ENCODE assay signal across 12 mouse cellular contexts in the genomic region with DNA sequence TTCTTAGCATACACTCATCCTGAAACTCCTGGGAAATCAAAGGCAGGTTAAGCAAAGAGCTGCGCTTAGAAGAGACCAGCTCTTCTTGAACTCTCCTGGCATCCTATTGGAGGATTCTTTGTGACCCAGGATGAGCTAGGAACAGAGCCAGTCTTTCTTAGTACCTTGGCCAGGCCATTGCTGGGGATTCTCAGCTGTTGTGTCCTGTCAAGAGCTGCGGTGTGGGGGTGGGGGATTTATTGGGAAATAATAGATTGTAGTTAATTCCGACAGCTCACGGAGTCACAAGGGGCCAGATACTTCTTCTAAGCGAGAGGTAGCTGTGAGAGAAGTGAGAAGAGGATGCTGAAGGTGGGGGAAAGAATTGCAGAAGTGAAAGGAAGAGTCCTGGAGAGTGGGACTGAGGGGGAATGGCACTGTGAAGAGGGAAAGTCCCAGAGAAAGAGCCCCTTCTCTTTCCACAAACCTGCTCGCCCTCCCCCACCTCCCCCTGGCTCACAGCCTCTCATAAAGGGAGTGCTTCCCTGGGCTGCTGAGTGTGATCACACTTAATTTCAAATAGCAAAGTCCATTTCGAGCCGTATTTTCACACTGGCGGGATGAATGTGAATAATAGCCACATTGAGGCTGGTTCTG.
A peak's percentile ranks its signal among the peaks of the same experiment; 100 is the strongest.
DNase-seq lines count a peak whose midpoint lies in the region; ATAC-seq lines count a peak whose summit lies in the region.
"Had no signal": no experiment of that assay in that cellular context is flagged by ENCODE, and none has a peak within 500 bp of the region (broad histone marks: within the 10 kb centered on the region; RNA-seq: fewer than 3 reads in every experiment).

No protein-coding gene starts in this region.

- peaks cover 21% of the 10 kb centered on the region for H3K4me1 ChIP-seq in forebrain, embryonic 12.5 days
- peaks cover 15% of the 10 kb centered on the region for H3K4me1 ChIP-seq in forebrain, embryonic 16.5 days (replicated peaks; ENCODE audit: control insufficient read depth, insufficient read depth, low read length)
- H3K4me1 ChIP-seq in limb, embryonic 10.5 days, result peaks cover 35% of the 10 kb centered on the region

- H3K27ac ChIP-seq in forebrain, embryonic 12.5 days, result no peak overlapping the region
- no peak overlapping the region for H3K27ac ChIP-seq in forebrain, embryonic 16.5 days (ENCODE audit: low read length)
- peak overlapping the region; percentile 4; the same call in 1 of the 2 replicates for H3K27ac ChIP-seq in limb, embryonic 10.5 days
- H3K27ac ChIP-seq: neural tube, embryonic 13.5 days had no signal

- DNase-seq in spleen, adult 12 weeks (ENCODE audit: low spot score), result peak; percentile 3
- no peak for DNase-seq in spleen, postnatal 10 days (ENCODE audit: low spot score in 2 of 2)
- DNase-seq in limb, embryonic 10.5 days (ENCODE audit: low spot score), result no peak
- peak; percentile 27 for DNase-seq in skeletal muscle tissue, adult 2 months (ENCODE audit: low read depth, low spot score)
- DNase-seq in neural tube, embryonic 10.5 days (ENCODE audit: extremely low spot score, low spot score), result no peak
- no peak for DNase-seq in left cerebral cortex, postnatal 25 days (ENCODE audit: low spot score in 2 of 2)
- DNase-seq: heart, postnatal 36 days; thymus, postnatal 36 days had no signal

- no peak overlapping the region for H3K4me2 ChIP-seq in forebrain, embryonic 12.5 days
- H3K4me2 ChIP-seq in forebrain, embryonic 16.5 days (ENCODE audit: low read length), result no peak overlapping the region
- H3K4me2 ChIP-seq: neural tube, embryonic 13.5 days had no signal

- no peak overlapping the region for H3K9ac ChIP-seq in forebrain, embryonic 12.5 days
- no peak overlapping the region for H3K9ac ChIP-seq in forebrain, embryonic 16.5 days (replicated peaks; ENCODE audit: low read depth, low read length)
- H3K9ac ChIP-seq: neural tube, embryonic 13.5 days had no signal

- intact Hi-C loops in left cerebral cortex, postnatal 25 days (cut with DNase I), result no loop called here

- peak; percentile 28; the same call in 1 of the 2 replicates for ATAC-seq in forebrain, embryonic 12.5 days (ENCODE audit: low FRiP score)
- no peak for ATAC-seq in forebrain, embryonic 16.5 days
- ATAC-seq: intestine, embryonic 16.5 days had no signal

- 69% methylated on average over 9 of the region's 9 CpGs for WGBS in forebrain, embryonic 12.5 days
- WGBS in forebrain, embryonic 16.5 days, result 61% methylated on average over 9 of the region's 9 CpGs
- 66% methylated on average over 9 of the region's 9 CpGs for WGBS in limb, embryonic 10.5 days

- H3K27me3 ChIP-seq in forebrain, embryonic 12.5 days, result no peaks in the 10 kb centered on the region
- no peaks in the 10 kb centered on the region for H3K27me3 ChIP-seq in forebrain, embryonic 16.5 days (replicated peaks; ENCODE audit: control insufficient read depth, insufficient read depth, low read length)
- no peaks in the 10 kb centered on the region for H3K27me3 ChIP-seq in limb, embryonic 10.5 days (ENCODE audit: low read depth, poor library complexity, severe bottlenecking)
- H3K27me3 ChIP-seq: neural tube, embryonic 13.5 days had no signal

- H3K9me3 ChIP-seq in forebrain, embryonic 12.5 days, result no peaks in the 10 kb centered on the region
- no peaks in the 10 kb centered on the region for H3K9me3 ChIP-seq in forebrain, embryonic 16.5 days (ENCODE audit: control insufficient read depth, low read length)
- H3K9me3 ChIP-seq in limb, embryonic 10.5 days (replicated peaks), result no peaks in the 10 kb centered on the region
- H3K9me3 ChIP-seq: neural tube, embryonic 13.5 days had no signal

- H3K36me3 ChIP-seq in forebrain, embryonic 12.5 days (replicated peaks), result no peaks in the 10 kb centered on the region
- no peaks in the 10 kb centered on the region for H3K36me3 ChIP-seq in forebrain, embryonic 16.5 days (ENCODE audit: control insufficient read depth, insufficient read depth)
- H3K36me3 ChIP-seq in limb, embryonic 10.5 days, result no peaks in the 10 kb centered on the region
- H3K36me3 ChIP-seq: neural tube, embryonic 13.5 days had no signal

- no peak overlapping the region for H3K4me3 ChIP-seq in forebrain, embryonic 12.5 days (replicated peaks)
- no peak overlapping the region for H3K4me3 ChIP-seq in forebrain, embryonic 16.5 days (replicated peaks; ENCODE audit: low read length)
- H3K4me3 ChIP-seq in limb, embryonic 10.5 days, result no peak overlapping the region
- H3K4me3 ChIP-seq: neural tube, embryonic 13.5 days had no signal

Comparison
In these comparisons a context has a peak if more than half of its experiments do, and no peak if none do; other contexts are left out.
1. DNase-seq: peak in spleen, adult 12 weeks (single experiment) and skeletal muscle tissue, adult 2 months (single experiment); none in spleen, postnatal 10 days (0 of 2), limb, embryonic 10.5 days (single experiment), neural tube, embryonic 10.5 days (single experiment) and left cerebral cortex, postnatal 25 days (0 of 2).